Mouse (Mus musculus): ENCODE data around the gene Myb.
"Not testable (repeated sequence)": the region's sequence is repeated elsewhere in the genome, so short reads cannot be mapped to it uniquely, and the experiment has no call there.

Myb gene

DNA sequence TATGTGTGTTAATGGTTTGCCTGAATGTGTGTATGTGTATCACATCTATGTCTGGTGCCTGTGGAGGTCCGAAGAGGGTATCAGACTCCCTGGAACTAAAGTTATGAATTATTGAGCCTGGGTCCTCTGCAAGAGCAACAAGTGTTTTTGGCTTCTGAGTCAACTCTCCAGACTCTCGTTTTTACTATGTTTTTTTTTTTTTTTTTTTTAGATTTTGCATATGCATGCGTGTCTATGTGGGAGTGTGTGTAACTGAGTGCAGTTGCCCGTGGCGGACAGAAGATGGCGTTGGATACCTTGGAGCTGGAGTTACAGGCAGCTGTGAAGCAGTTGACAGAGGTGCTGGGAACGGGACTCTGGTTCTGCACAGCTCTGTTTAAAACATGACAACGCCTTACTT lies 7.7 kb upstream of the Myb start:
- DNase-seq (ENCODE audit: low spot score in 2 of 2) = no peak

- no peak for DNase-seq (ENCODE audit: low spot score in 2 of 2)
Measured at GRCm38 (mm10) chr10:21167842-21168241, 7.1 kb upstream of the Myb start.

DNA sequence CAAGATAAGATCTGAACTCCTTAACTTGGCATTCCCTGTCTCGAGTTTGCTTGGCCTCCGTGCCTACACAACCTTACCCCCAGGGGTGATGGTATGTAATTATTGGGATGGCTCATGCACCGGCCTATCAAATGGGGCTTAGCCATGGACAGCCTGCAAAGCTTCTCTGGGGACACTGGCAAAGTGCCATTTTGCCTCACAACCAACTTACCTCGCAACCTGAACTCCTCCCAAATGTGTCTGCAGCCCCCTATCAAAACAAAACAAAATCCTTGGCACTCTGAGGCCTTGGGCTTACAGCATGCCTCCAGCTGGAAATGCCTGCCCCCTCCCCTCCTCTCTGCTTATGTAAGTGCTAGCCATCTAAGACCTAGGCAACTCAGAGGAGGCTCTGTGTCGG lies 6.4 kb upstream of the Myb start:
- no peak for DNase-seq (ENCODE audit: low spot score in 2 of 2)

GRCm38 (mm10) chr10:21165411-21165810 lies 4.6 kb upstream of the Myb start:
- DNase-seq (ENCODE audit: low spot score in 2 of 2) = no peak

DNA sequence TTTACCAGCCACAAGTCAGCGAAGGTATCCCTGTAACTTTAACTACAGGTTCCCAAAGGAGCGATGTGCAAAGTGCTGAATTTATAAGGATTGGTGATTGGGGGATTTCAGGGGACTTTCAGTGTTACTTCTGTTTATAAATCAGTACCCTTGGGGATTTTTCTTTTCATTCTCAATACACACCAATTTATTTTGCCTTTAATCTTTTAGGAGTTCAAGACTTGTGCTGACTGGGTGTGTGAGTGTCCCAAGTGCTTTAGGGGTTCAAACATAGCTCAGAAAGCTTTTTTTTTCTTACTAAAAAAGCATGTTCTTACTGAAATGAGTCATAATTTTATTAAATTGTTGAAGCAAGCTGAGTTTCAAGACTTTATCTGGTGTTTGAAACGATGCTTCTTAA lies 1.3 kb upstream of the Myb start:
- no peak for DNase-seq (ENCODE audit: low spot score in 2 of 2)

DNA sequence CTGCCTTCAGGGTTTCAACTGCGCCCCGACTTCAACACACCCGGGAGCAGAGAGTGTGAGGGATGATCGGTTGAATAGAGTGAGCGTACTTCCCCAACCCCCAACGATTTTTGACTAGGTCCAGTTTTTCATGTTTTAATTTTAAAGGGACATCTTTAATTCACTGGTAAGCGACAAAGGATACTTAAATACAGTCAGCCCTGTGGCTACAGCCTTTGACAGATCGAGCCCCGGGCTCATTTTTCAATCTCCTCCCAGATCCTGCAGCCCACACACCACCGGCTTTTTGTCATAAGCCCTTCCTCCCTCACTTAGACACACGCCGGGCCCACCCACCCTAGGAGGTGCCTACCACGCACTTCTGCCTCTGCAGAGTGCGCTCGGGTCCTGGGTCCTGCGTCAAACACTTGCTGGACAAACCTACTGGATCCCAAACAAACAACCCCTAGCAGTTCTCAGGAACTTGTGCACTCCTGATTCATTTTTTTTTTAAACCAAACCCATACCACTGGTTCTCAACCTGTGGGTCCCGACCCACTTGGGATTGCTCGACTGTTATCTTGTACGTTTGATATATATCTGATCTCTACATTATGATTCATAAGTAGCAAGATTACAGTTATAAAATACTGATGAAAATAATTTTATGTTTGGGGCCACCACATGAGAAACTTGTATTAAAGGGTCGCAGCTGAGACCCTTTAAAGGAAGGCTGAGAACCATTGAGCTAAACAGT lies 743 bp upstream of the Myb start:
- DNase-seq (ENCODE audit: low spot score in 2 of 2) = peak; percentile 36 to 45

- DNase-seq (ENCODE audit: low spot score in 2 of 2) = peak; percentile 26 to 32
Measured at GRCm38 (mm10) chr10:21159697-21160394, 938 bp downstream of the Myb start.

GRCm38 (mm10) chr10:21158918-21159443 lies 1.8 kb downstream of the Myb start:
- DNase-seq (ENCODE audit: low spot score in 2 of 2) = peak; percentile 81

GRCm38 (mm10) chr10:21158111-21158917 lies 2.5 kb downstream of the Myb start:
- peak; percentile 43 to 63 for DNase-seq (ENCODE audit: low spot score in 2 of 2)

DNA sequence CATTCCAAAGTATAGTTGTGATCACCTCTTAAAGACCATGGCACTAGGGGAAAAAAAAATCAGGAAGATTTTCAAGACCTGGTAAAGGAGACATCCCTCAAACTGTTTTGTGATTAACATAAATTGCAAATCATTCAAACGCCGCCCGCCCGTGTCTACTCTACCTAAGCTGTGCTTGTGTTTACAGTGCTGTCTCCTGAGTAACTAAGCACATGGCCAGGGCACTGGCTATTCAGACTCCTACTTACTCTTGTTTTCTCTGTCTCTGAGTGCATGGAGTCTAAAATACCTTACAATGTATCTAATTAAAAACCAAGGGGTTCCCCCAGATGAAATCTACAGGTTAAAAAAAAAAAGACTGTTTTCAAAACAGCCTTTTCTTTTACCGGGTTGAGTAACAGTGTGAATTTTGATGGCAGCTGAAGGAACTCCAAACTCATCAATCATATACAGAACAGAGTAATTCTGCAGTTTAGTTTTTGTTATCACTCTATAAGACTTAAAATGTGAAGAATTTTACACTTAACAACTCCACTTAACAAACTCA lies 3.8 kb downstream of the Myb start:
- no peak for DNase-seq (ENCODE audit: low spot score in 2 of 2)

- no peak for DNase-seq (ENCODE audit: low spot score in 2 of 2)
Measured at GRCm38 (mm10) chr10:21156416-21156815, 4.4 kb downstream of the Myb start.

GRCm38 (mm10) chr10:21154927-21155326 lies 5.9 kb downstream of the Myb start:
- DNase-seq (ENCODE audit: low spot score in 2 of 2) = no peak

GRCm38 (mm10) chr10:21153433-21153832 lies 7.4 kb downstream of the Myb start:
- DNase-seq (ENCODE audit: low spot score in 2 of 2) = no peak

DNA sequence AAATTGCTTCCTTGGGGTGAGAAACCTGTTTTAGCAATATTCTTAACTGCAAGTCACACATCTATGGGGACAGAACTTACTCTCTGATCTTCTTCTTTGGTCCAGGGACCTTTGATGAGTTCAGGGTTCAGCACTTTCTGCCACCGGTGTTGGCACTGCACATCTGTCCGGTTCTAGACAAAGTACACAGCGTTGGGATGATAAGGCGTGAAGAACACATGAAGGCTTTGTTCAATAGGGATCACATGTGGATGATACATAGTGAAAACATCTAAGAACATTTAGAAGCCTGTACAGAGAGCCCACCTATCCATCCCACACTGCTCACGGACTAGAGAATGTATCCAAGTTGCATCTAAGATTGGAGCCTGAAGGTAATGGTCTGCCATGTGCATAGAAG lies 8.0 kb downstream of the Myb start:
- no peak for DNase-seq (ENCODE audit: low spot score in 2 of 2)

GRCm38 (mm10) chr10:21151320-21151719 lies 9.5 kb downstream of the Myb start:
- peak in 1 of 2 experiments; percentile 28 for DNase-seq (ENCODE audit: low spot score in 2 of 2)

- DNase-seq (ENCODE audit: low spot score in 2 of 2) = not testable (repeated sequence)
Measured at GRCm38 (mm10) chr10:21149945-21150344, 10.8 kb downstream of the Myb start.

- no peak for DNase-seq (ENCODE audit: low spot score in 2 of 2)
Measured at GRCm38 (mm10) chr10:21146719-21147118, 14.1 kb downstream of the Myb start.

DNA sequence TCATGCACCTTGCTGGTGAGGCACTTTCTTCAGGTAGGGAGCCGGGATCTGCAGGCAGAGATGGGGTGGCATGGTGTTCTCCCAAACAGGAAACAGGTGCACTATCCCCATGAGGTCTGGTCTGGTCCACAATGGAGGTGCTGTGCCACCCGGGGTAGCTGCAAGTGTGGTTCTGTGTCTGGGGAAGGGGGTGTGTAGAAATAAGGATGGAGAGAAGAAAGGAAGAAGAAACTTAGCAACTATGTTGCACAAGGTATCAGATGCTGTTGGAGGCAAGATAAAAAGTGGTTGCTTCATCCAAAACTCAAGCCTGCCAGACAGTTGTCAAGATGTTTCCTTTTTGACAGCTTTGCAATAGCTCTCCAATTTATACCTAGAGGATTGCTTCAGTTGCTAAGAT lies 14.5 kb downstream of the Myb start:
- no peak for DNase-seq (ENCODE audit: low spot score in 2 of 2)

- DNase-seq (ENCODE audit: low spot score in 2 of 2) = no peak
Measured at GRCm38 (mm10) chr10:21144627-21145504, 15.9 kb downstream of the Myb start.

GRCm38 (mm10) chr10:21135297-21135696 lies 25.5 kb downstream of the Myb start:
- no peak for DNase-seq (ENCODE audit: low spot score in 2 of 2)

DNA sequence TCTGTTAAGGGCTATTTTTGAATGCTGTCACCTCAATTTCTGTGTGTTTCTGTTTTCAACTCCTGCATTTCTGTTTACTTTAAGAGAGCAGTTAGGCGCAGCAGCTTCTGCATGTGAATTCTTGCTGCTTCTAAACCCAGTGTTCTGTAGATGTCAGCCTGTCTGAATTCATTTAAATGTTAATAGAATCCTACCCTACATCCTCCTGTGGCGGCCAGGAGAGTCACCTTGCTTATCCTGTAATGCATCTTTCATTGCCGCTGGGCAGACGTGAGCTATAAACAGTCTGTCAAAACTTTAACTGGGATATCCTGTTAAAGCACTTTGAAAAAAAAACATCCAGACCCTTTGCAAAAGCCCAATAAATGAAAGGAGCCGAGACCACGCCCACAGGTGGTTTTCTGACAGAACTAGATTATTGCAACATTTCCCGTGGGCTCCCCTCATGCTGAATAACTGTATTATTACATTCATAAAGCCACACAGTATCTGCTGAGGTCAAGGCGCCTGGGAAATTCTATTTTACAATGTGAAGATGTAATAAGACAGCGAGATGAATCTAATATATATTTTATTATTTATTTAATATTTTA lies 29.8 kb downstream of the Myb start:
- no peak for DNase-seq (ENCODE audit: low spot score in 2 of 2)
